8 mouse cellular contexts compared by ENCODE assay signal in the genomic region with DNA sequence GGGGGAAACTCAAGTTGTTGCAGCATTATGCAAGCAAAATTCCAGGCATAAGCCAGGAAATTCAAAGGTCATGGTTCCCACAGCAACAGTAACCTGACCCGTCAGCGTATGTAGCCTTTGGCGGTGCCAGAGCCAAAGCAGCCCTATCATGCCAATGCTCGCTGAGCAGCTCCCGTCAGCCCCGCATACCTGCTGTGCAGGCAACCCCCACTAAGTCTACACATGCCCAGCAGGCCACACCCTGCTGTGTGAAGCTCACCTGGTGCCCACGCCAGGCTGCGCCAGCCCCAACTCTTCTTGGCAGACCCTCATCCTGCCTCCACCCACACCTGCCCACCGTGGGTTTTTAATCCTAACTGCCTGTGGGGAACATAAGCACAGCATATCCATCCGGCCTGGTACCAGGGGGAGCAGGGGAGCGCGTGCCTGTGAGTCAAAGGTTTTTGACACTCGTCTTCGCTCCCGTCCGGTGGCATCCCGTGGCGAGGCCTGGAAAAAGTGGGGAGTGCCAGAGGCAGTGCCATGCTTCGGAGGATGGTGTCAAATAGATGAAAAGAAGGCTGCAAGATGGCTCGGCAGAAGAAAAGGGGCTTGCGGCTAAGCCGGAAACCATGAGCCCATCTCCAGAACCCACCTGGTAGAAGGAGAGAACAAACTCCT. TPM values are rescaled to one million over a fixed set of nuclear protein-coding genes. Genes with fewer than 3 reads are reported as not detected.
DNase-seq lines count a peak whose midpoint lies in the region; ATAC-seq and TF ChIP-seq lines count a peak whose summit lies in the region.

No protein-coding gene starts in this region.

- H3K9ac ChIP-seq in embryonic facial prominence, embryonic 15.5 days = no peak overlapping the region
- no peak overlapping the region for H3K9ac ChIP-seq in lung, postnatal 0 days (replicated peaks; ENCODE audit: low read depth)

- TF ChIP-seq EP300 in lung, postnatal 0 days (IDR thresholded peaks at IDR 0.05) = no peak

- H3K9me3 ChIP-seq in embryonic facial prominence, embryonic 15.5 days (replicated peaks) = no peaks in the 10 kb centered on the region
- no peaks in the 10 kb centered on the region for H3K9me3 ChIP-seq in lung, postnatal 0 days (ENCODE audit: low read length)

- WGBS in embryonic facial prominence, embryonic 15.5 days = 45% methylated on average over 22 of the region's 22 CpGs
- WGBS in lung, postnatal 0 days = 67% methylated on average over 22 of the region's 22 CpGs

- H3K4me3 ChIP-seq in embryonic facial prominence, embryonic 15.5 days (replicated peaks) = no peak overlapping the region
- H3K4me3 ChIP-seq in lung, postnatal 0 days (ENCODE audit: low read depth, low read length) = no peak overlapping the region

- H3K36me3 ChIP-seq in embryonic facial prominence, embryonic 15.5 days = no peaks in the 10 kb centered on the region
- no peaks in the 10 kb centered on the region for H3K36me3 ChIP-seq in lung, postnatal 0 days (ENCODE audit: insufficient read depth, low read length)

- peak; percentile 79 for ATAC-seq in embryonic facial prominence, embryonic 15.5 days (ENCODE audit: insufficient number of reproducible peaks, low FRiP score, low TSS enrichment, low read depth)
- peak; percentile 84 for ATAC-seq in lung, postnatal 0 days

- 0 out of 2 replicates have a peak overlapping the region, but pooled peaks have one; percentile 9 for H3K4me2 ChIP-seq in embryonic facial prominence, embryonic 15.5 days (replicated peaks)
- 0 out of 2 replicates have a peak overlapping the region, but pooled peaks have one; percentile 6 for H3K4me2 ChIP-seq in lung, postnatal 0 days (replicated peaks; ENCODE audit: low read depth, low read length)

- peak; percentile 68 for DNase-seq in embryo, embryonic 10 days (ENCODE audit: low spot score)
- DNase-seq in embryo, embryonic 9.5 days (ENCODE audit: extremely low spot score) = no peak
- peak; percentile 90 for DNase-seq in adipocyte (ENCODE audit: low spot score)
- peak; percentile 93 for DNase-seq in kidney, adult 11 months
- DNase-seq in lung, postnatal 0 days (ENCODE audit: low spot score) = peak; percentile 88
- no peak for DNase-seq in right cerebral cortex, postnatal 36 days (ENCODE audit: low spot score in 2 of 2)
- no peak for DNase-seq in layer of hippocampus, postnatal 14 days (ENCODE audit: low spot score in 2 of 2)

- H3K27me3 ChIP-seq in embryonic facial prominence, embryonic 15.5 days = no peaks in the 10 kb centered on the region
- H3K27me3 ChIP-seq in lung, postnatal 0 days (replicated peaks; ENCODE audit: insufficient read depth, low read length) = no peaks in the 10 kb centered on the region

- peak overlapping the region; percentile 55 for H3K27ac ChIP-seq in embryonic facial prominence, embryonic 15.5 days (replicated peaks)
- H3K27ac ChIP-seq in lung, postnatal 0 days (ENCODE audit: low read length) = 0 out of 2 replicates have a peak overlapping the region, but pooled peaks have one; percentile 21

- TF ChIP-seq CTCF in lung, postnatal 0 days (IDR thresholded peaks at IDR 0.05) = no peak

- peaks cover 42% of the 10 kb centered on the region for H3K4me1 ChIP-seq in embryonic facial prominence, embryonic 15.5 days
- peaks cover 21% of the 10 kb centered on the region; the same call in 1 of the 2 replicates for H3K4me1 ChIP-seq in lung, postnatal 0 days (ENCODE audit: insufficient read depth, low read depth, low read length)

RNA-seq across cellular contexts. Expression of gene Mical3, which starts 43.1 kb away (rescaled TPM):
- polyA plus RNA-seq in embryonic facial prominence, embryonic 15.5 days (2015; fragmentation: Nextera tagmentation; extraction: Ambion mirVana) = 11.5 and 14.1 TPM in 2 replicates
- 12.6 and 12.8 TPM in 2 replicates for polyA plus RNA-seq in lung, postnatal 0 days (2015; fragmentation: Nextera tagmentation; extraction: Ambion mirVana)
- total RNA-seq in layer of hippocampus, postnatal 14 days (2021) = 10 to 100 TPM; 95.3 to 96.0 TPM

Comparison
In these comparisons a context has a peak if more than half of its experiments do, and no peak if none do; other contexts are left out.
1. DNase-seq: peak in embryo, embryonic 10 days (single experiment), adipocyte (single experiment), kidney, adult 11 months (single experiment) and lung, postnatal 0 days (single experiment); none in embryo, embryonic 9.5 days (single experiment), right cerebral cortex, postnatal 36 days (0 of 2) and layer of hippocampus, postnatal 14 days (0 of 2).